Comparison of ENCODE assay signal across 10 mouse cellular contexts in genomic region chr3:51751440-51751839, GRCm38 (mm10).
DNase-seq lines count a peak whose midpoint lies in the region; ATAC-seq and TF ChIP-seq lines count a peak whose summit lies in the region.
"Had no signal": no experiment of that assay in that cellular context is flagged by ENCODE, and none has a peak within 500 bp of the region (broad histone marks: within the 10 kb centered on the region; RNA-seq: fewer than 3 reads in every experiment).

No protein-coding gene starts in this region.

- peak overlapping the region; percentile 50; the same call in 1 of the 2 replicates for H3K27ac ChIP-seq in forebrain, embryonic 12.5 days
- H3K27ac ChIP-seq in forebrain, embryonic 16.5 days (ENCODE audit: low read length): no peak overlapping the region
- peak overlapping the region; percentile 42; the same call in 1 of the 2 replicates for H3K27ac ChIP-seq in kidney, embryonic 14.5 days (ENCODE audit: low read depth, low read length)
- peak overlapping the region; percentile 47 for H3K27ac ChIP-seq in kidney, postnatal 0 days
- H3K27ac ChIP-seq: gastrocnemius, adult 2 months had no signal

- H3K9ac ChIP-seq in forebrain, embryonic 12.5 days: no peak overlapping the region
- H3K9ac ChIP-seq in forebrain, embryonic 16.5 days (replicated peaks; ENCODE audit: low read depth, low read length): no peak overlapping the region
- no peak overlapping the region for H3K9ac ChIP-seq in kidney, embryonic 14.5 days (ENCODE audit: low read depth, low read length)
- no peak overlapping the region for H3K9ac ChIP-seq in kidney, postnatal 0 days (ENCODE audit: low read depth, low read length)

- no peaks in the 10 kb centered on the region for H3K9me3 ChIP-seq in forebrain, embryonic 12.5 days
- H3K9me3 ChIP-seq in forebrain, embryonic 16.5 days (ENCODE audit: control insufficient read depth, low read length): no peaks in the 10 kb centered on the region
- H3K9me3 ChIP-seq in kidney, embryonic 14.5 days (ENCODE audit: control insufficient read depth, low read length): peaks cover 6% of the 10 kb centered on the region; the same call in 1 of the 2 replicates
- no peaks in the 10 kb centered on the region for H3K9me3 ChIP-seq in kidney, postnatal 0 days (replicated peaks; ENCODE audit: low read length)

- H3K4me1 ChIP-seq in forebrain, embryonic 12.5 days: peaks cover 42% of the 10 kb centered on the region
- H3K4me1 ChIP-seq in forebrain, embryonic 16.5 days (replicated peaks; ENCODE audit: control insufficient read depth, insufficient read depth, low read length): peaks cover 26% of the 10 kb centered on the region
- H3K4me1 ChIP-seq in kidney, embryonic 14.5 days (ENCODE audit: control insufficient read depth, insufficient read depth, low read length): peaks cover 26% of the 10 kb centered on the region
- peaks cover 33% of the 10 kb centered on the region for H3K4me1 ChIP-seq in kidney, postnatal 0 days (replicated peaks; ENCODE audit: insufficient read depth, low read length)

- TF ChIP-seq CTCF in kidney, postnatal 0 days (IDR thresholded peaks at IDR 0.05; ENCODE audit: low read depth): no peak

- H3K27me3 ChIP-seq in forebrain, embryonic 12.5 days: no peaks in the 10 kb centered on the region
- no peaks in the 10 kb centered on the region for H3K27me3 ChIP-seq in forebrain, embryonic 16.5 days (replicated peaks; ENCODE audit: control insufficient read depth, insufficient read depth, low read length)
- H3K27me3 ChIP-seq in kidney, embryonic 14.5 days (ENCODE audit: control insufficient read depth, insufficient read depth, low read length): no peaks in the 10 kb centered on the region
- no peaks in the 10 kb centered on the region for H3K27me3 ChIP-seq in kidney, postnatal 0 days (ENCODE audit: insufficient read depth, low read length)

- no peak overlapping the region for H3K4me2 ChIP-seq in forebrain, embryonic 12.5 days
- H3K4me2 ChIP-seq in forebrain, embryonic 16.5 days (ENCODE audit: low read length): no peak overlapping the region
- no peak overlapping the region for H3K4me2 ChIP-seq in kidney, embryonic 14.5 days (replicated peaks; ENCODE audit: low read depth, low read length)
- H3K4me2 ChIP-seq in kidney, postnatal 0 days (ENCODE audit: low read length): no peak overlapping the region

- no peak for ATAC-seq in forebrain, embryonic 12.5 days (ENCODE audit: low FRiP score)
- ATAC-seq in forebrain, embryonic 16.5 days: no peak
- ATAC-seq in kidney, embryonic 14.5 days (ENCODE audit: low FRiP score, low TSS enrichment): no peak
- ATAC-seq in kidney, postnatal 0 days (replicated peaks; ENCODE audit: low FRiP score, low read depth): no peak
- ATAC-seq: intestine, embryonic 16.5 days had no signal

- WGBS in forebrain, embryonic 12.5 days: 73% methylated on average over 12 of the region's 12 CpGs
- WGBS in forebrain, embryonic 16.5 days: 51% methylated on average over 12 of the region's 12 CpGs
- WGBS in kidney, embryonic 14.5 days: 88% methylated on average over 12 of the region's 12 CpGs
- 87% methylated on average over 12 of the region's 12 CpGs for WGBS in kidney, postnatal 0 days

- no peak for DNase-seq in kidney, postnatal 14 days
- peak; percentile 53 for DNase-seq in cerebellum, adult 8-10 months
- DNase-seq in kidney, postnatal 0 days (ENCODE audit: low spot score): no peak
- DNase-seq in frontal cortex, adult 2 months (ENCODE audit: extremely low spot score in 1 of 2, low spot score in 1 of 2): no peak
- no peak for DNase-seq in ovary, postnatal 10 days (ENCODE audit: low spot score)
- DNase-seq: gastrocnemius, adult 2 months had no signal

- H3K4me3 ChIP-seq in forebrain, embryonic 12.5 days (replicated peaks): no peak overlapping the region
- no peak overlapping the region for H3K4me3 ChIP-seq in forebrain, embryonic 16.5 days (replicated peaks; ENCODE audit: low read length)
- H3K4me3 ChIP-seq in kidney, embryonic 14.5 days (ENCODE audit: low read length): no peak overlapping the region
- H3K4me3 ChIP-seq in kidney, postnatal 0 days (replicated peaks; ENCODE audit: low read depth, low read length): no peak overlapping the region
- H3K4me3 ChIP-seq: gastrocnemius, adult 2 months had no signal

- H3K36me3 ChIP-seq in forebrain, embryonic 12.5 days (replicated peaks): no peaks in the 10 kb centered on the region
- no peaks in the 10 kb centered on the region for H3K36me3 ChIP-seq in forebrain, embryonic 16.5 days (ENCODE audit: control insufficient read depth, insufficient read depth)
- no peaks in the 10 kb centered on the region for H3K36me3 ChIP-seq in kidney, embryonic 14.5 days (ENCODE audit: control insufficient read depth, insufficient read depth, low read length)
- no peaks in the 10 kb centered on the region for H3K36me3 ChIP-seq in kidney, postnatal 0 days (ENCODE audit: insufficient read depth, low read length)
